Mouse (Mus musculus): ENCODE data around the gene Cd9.
"Not testable (repeated sequence)": the region's sequence is repeated elsewhere in the genome, so short reads cannot be mapped to it uniquely, and the experiment has no call there.

Gene Cd9

GRCm38 (mm10) chr6:125498062-125498461 is 3.5 kb upstream of the Cd9 start:
- DNase-seq (ENCODE audit: low spot score): no peak

GRCm38 (mm10) chr6:125496417-125496816 is 1.8 kb upstream of the Cd9 start:
- no peak for DNase-seq (ENCODE audit: low spot score)

GRCm38 (mm10) chr6:125495361-125495760 is 770 bp upstream of the Cd9 start:
- DNase-seq (ENCODE audit: low spot score): no peak

- DNase-seq (ENCODE audit: low spot score): no peak
Observed at GRCm38 (mm10) chr6:125493147-125493546, 1.4 kb downstream of the Cd9 start.

- DNase-seq (ENCODE audit: low spot score): no peak
Observed at GRCm38 (mm10) chr6:125492664-125493063, 1.9 kb downstream of the Cd9 start.

GRCm38 (mm10) chr6:125492033-125492432 is 2.6 kb downstream of the Cd9 start:
- DNase-seq (ENCODE audit: low spot score): no peak

GRCm38 (mm10) chr6:125491393-125491792 is 3.2 kb downstream of the Cd9 start:
- no peak for DNase-seq (ENCODE audit: low spot score)

GRCm38 (mm10) chr6:125489881-125490559 is 4.6 kb downstream of the Cd9 start:
- no peak for DNase-seq (ENCODE audit: low spot score)

- no peak for DNase-seq (ENCODE audit: low spot score)
Observed at GRCm38 (mm10) chr6:125485589-125485988, 9.0 kb downstream of the Cd9 start.

- DNase-seq (ENCODE audit: low spot score): no peak
Observed at GRCm38 (mm10) chr6:125484721-125485120, 9.9 kb downstream of the Cd9 start.

GRCm38 (mm10) chr6:125484313-125484660 is 10.3 kb downstream of the Cd9 start:
- DNase-seq (ENCODE audit: low spot score): not testable (repeated sequence)

GRCm38 (mm10) chr6:125483515-125484312 is 10.9 kb downstream of the Cd9 start:
- DNase-seq (ENCODE audit: low spot score): no peak

- no peak for DNase-seq (ENCODE audit: low spot score)
Observed at GRCm38 (mm10) chr6:125482427-125482831, 12.2 kb downstream of the Cd9 start.

- peak; percentile 85 for DNase-seq (ENCODE audit: low spot score)
Observed at GRCm38 (mm10) chr6:125481667-125482390, 12.8 kb downstream of the Cd9 start.

GRCm38 (mm10) chr6:125480396-125481361 is 13.9 kb downstream of the Cd9 start:
- no peak for DNase-seq (ENCODE audit: low spot score)

- no peak for DNase-seq (ENCODE audit: low spot score)
Observed at GRCm38 (mm10) chr6:125479359-125479758, 15.2 kb downstream of the Cd9 start.

- no peak for DNase-seq (ENCODE audit: low spot score)
Observed at GRCm38 (mm10) chr6:125478135-125479128, 16.2 kb downstream of the Cd9 start.

GRCm38 (mm10) chr6:125476826-125477589 is 17.6 kb downstream of the Cd9 start:
- no peak for DNase-seq (ENCODE audit: low spot score)

GRCm38 (mm10) chr6:125476090-125476489 is 18.5 kb downstream of the Cd9 start:
- DNase-seq (ENCODE audit: low spot score): no peak

GRCm38 (mm10) chr6:125475184-125475583 is 19.4 kb downstream of the Cd9 start:
- DNase-seq (ENCODE audit: low spot score): no peak
